Mouse (Mus musculus) small intestine, adult 2 months (tissue): Measurements from ENCODE around the gene Dctn2.

ENCODE experiments used
- CTCF ChIP-seq: fragments of 200-500 bp; IDR thresholded peaks from 2 replicates; pipeline ENCODE4 v1.5.1; 2012; ENCODE audit warnings: low read depth, mild to moderate bottlenecking, control low read depth, inconsistent platforms, low read length, moderate library complexity, mixed read lengths; ENCODE audit not compliant: insufficient replicate concordance, insufficient read length; ENCODE audit errors: extremely low read depth
- POLR2A ChIP-seq: fragments of 200-500 bp; IDR thresholded peaks from 2 replicates; pipeline ENCODE4 v1.6.1; 2012; ENCODE audit warnings: low read depth, mild to moderate bottlenecking, control low read depth, inconsistent platforms, low read length, moderate library complexity

DNA sequence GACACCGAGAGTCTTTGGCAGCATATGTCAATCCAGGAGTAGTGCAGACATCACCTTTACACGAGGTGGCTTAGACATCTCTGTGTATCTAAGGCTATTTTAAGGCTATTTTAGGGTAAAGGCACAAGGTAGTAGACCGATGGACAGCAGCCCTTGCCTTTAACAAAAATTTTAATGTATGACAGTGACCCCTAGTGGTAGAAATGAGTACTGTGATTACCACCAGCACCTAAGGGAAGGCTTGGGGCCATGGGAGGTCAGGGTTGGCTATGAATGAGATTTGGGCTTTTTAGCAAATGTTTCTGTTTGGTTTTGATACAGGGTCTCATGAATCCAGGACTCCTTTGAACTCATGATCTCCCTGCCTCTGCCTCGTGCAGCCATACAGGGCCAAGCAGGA is 37.3 kb upstream of the Dctn2 start:
- no peak for TF ChIP-seq CTCF
- TF ChIP-seq POLR2A = no peak
